Mouse (Mus musculus) liver, embryonic 18 days (tissue): ENCODE data around the gene Cox8a. TPM values are rescaled to one million over a fixed set of nuclear protein-coding genes. Genes with fewer than 3 reads are reported as not detected.

Source experiments
- polyA plus RNA-seq: library from polyadenylated mRNA; depleted of rRNA; stranded (reverse); fragments of >200 nt; gene quantifications from 2 replicates; pipeline ENCODE4 v1.2.3, GENCODE M21; 2012; rRNA removed

Gene Cox8a
- 378 and 389 TPM in 2 replicates for polyA plus RNA-seq

GRCm38 (mm10) chr19:7217162-7217925 lies at the start of gene Cox8a:
Cox8a (minus strand) TSS chr19:7217616.

GRCm38 (mm10) chr19:7240782-7241690 lies 23.6 kb upstream of the Cox8a start, which contains the start of gene Naa40:
Naa40 (minus strand) TSS chr19:7241183.

GRCm38 (mm10) chr19:7205753-7206736 lies 11.4 kb downstream of the Cox8a start, which contains the start of gene Otub1:
Otub1 (minus strand) TSS chr19:7206316.

Other genes starting within 250 kb of the Cox8a start
- gene Ppp1r14b, start 242.6 kb downstream of the Cox8a start, polyA plus RNA-seq: 40.3 and 42.2 TPM in 2 replicates
- 9.5 and 12.1 TPM in 2 replicates for gene Plcb3, start 241.1 kb downstream of the Cox8a start, polyA plus RNA-seq
- gene Fkbp2, start 237.1 kb downstream of the Cox8a start, polyA plus RNA-seq: 61.8 and 67.5 TPM in 2 replicates
- 8.7 and 9.8 TPM in 2 replicates for gene Vegfb, start 230.0 kb downstream of the Cox8a start, polyA plus RNA-seq
- gene Dnajc4, start 225.0 kb downstream of the Cox8a start, polyA plus RNA-seq: 10.4 and 11.7 TPM in 2 replicates
- 9.5 TPM in 2 replicates for gene Nudt22, start 221.5 kb downstream of the Cox8a start, polyA plus RNA-seq
- 3.1 and 3.2 TPM in 2 replicates for gene Trpt1, start 221.5 kb downstream of the Cox8a start, polyA plus RNA-seq
- gene Fermt3, start 198.1 kb downstream of the Cox8a start, polyA plus RNA-seq: 47.6 and 60.3 TPM in 2 replicates
- gene Stip1, start 177.6 kb downstream of the Cox8a start, polyA plus RNA-seq: 57.8 and 59.8 TPM in 2 replicates
- 10.4 and 11.4 TPM in 2 replicates for gene Macrod1, start 160.8 kb downstream of the Cox8a start, polyA plus RNA-seq
- 0.02 and 0.04 TPM in 2 replicates for gene Flrt1, start 111.9 kb downstream of the Cox8a start, polyA plus RNA-seq
- 35.7 and 36.7 TPM in 2 replicates for gene Otub1, start 11.3 kb downstream of the Cox8a start, polyA plus RNA-seq
- gene Naa40, start 23.6 kb upstream of the Cox8a start, polyA plus RNA-seq: 12.3 and 13.1 TPM in 2 replicates
- 1.9 and 2.0 TPM in 2 replicates for gene Rcor2, start 49.7 kb upstream of the Cox8a start, polyA plus RNA-seq
- gene Mark2, start 124.2 kb upstream of the Cox8a start, polyA plus RNA-seq: 11.8 and 13.6 TPM in 2 replicates
- 2.4 and 3.2 TPM in 2 replicates for gene Spindoc, start 165.4 kb upstream of the Cox8a start, polyA plus RNA-seq
- gene 2700081O15Rik, start 200.0 kb upstream of the Cox8a start, polyA plus RNA-seq: 4.2 and 4.6 TPM in 2 replicates